Mouse (Mus musculus) stomach, postnatal 0 days (tissue): ENCODE data around the gene Pde8a.

ENCODE experiments used
- CTCF ChIP-seq: IDR thresholded peaks from 2 replicates; pipeline ENCODE4 v1.5.1; 2016; ENCODE audit warnings: antibody characterized with exemption, low read depth, mild to moderate bottlenecking, moderate library complexity
- EP300 ChIP-seq: optimal IDR thresholded peaks from 2 replicates; pipeline ENCODE3; 2016; ENCODE audit warnings: antibody characterized with exemption

DNA sequence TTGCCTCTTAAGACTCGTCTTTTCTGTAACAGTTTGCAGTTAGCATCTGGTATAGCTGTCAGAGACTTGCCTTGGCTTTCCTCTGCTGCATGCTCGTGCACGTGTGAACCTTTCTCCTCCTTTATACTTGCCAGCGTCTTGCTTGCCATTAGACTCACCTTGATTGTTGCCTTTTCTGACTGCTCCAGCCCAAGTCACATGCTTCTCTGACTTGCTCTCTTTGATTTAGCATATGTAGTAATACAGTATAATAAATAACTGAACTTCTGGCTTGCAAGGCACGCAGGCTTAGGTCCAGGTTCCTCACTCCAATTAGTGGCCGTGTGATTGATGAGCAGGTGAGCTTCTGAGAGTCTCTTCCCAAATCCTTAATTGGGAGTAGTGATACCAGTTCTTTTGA, 37.2 kb downstream of the Pde8a start:
- TF ChIP-seq CTCF (no peak), EP300 (no peak)
